Mouse (Mus musculus) heart, postnatal 4 days (tissue): Measurements from ENCODE around the gene Cers4. TPM values are rescaled to one million over a fixed set of nuclear protein-coding genes. Genes with fewer than 3 reads are reported as not detected.

Experiments
- DNase-seq: peaks from one replicate; pipeline ENCODE4 v3.0.0; 2021
- total RNA-seq, 2 experiments: library from RNA; stranded (reverse); gene quantifications; 2 replicates each; pipeline ENCODE4 v1.2.3; 2021

The Cers4 gene
- 10 to 100 TPM; 59.9 to 65.8 TPM for total RNA-seq

- DNase-seq, result peak; percentile 89
Measured at GRCm38 (mm10) chr8:4492851-4493685, at the start of gene Cers4. Gene Cers4, plus strand, starts transcription at chr8:4493026.

- DNase-seq, result no peak
Measured at GRCm38 (mm10) chr8:4458165-4458564, 34.7 kb upstream of the Cers4 start.

GRCm38 (mm10) chr8:4463061-4463460 is 29.8 kb upstream of the Cers4 start:
- DNase-seq, result no peak

- DNase-seq, result no peak
Measured at GRCm38 (mm10) chr8:4474419-4475187, 18.2 kb upstream of the Cers4 start.

GRCm38 (mm10) chr8:4481154-4481553 is 11.7 kb upstream of the Cers4 start:
- DNase-seq, result no peak

- no peak for DNase-seq
Measured at GRCm38 (mm10) chr8:4481586-4481985, 11.2 kb upstream of the Cers4 start.

GRCm38 (mm10) chr8:4482501-4482900 is 10.3 kb upstream of the Cers4 start:
- no peak for DNase-seq

- DNase-seq, result peak; percentile 20
Measured at GRCm38 (mm10) chr8:4483330-4483729, 9.5 kb upstream of the Cers4 start.

- DNase-seq, result peak; percentile 76
Measured at GRCm38 (mm10) chr8:4493686-4494440, 1.0 kb downstream of the Cers4 start.

- DNase-seq, result no peak
Measured at GRCm38 (mm10) chr8:4495976-4496375, 3.1 kb downstream of the Cers4 start.

GRCm38 (mm10) chr8:4497610-4498009 is 4.8 kb downstream of the Cers4 start:
- DNase-seq, result no peak

- DNase-seq, result no peak
Measured at GRCm38 (mm10) chr8:4505364-4505763, 12.5 kb downstream of the Cers4 start.

- no peak for DNase-seq
Measured at GRCm38 (mm10) chr8:4507527-4507926, 14.7 kb downstream of the Cers4 start.

GRCm38 (mm10) chr8:4510824-4511223 is 18.0 kb downstream of the Cers4 start:
- no peak for DNase-seq

- no peak for DNase-seq
Measured at GRCm38 (mm10) chr8:4511429-4512115, 18.7 kb downstream of the Cers4 start.

GRCm38 (mm10) chr8:4512116-4512495 is 19.3 kb downstream of the Cers4 start:
- peak; percentile 82 for DNase-seq

GRCm38 (mm10) chr8:4516162-4516561 is 23.3 kb downstream of the Cers4 start:
- peak; percentile 63 for DNase-seq

GRCm38 (mm10) chr8:4521472-4521871 is 28.6 kb downstream of the Cers4 start:
- DNase-seq, result no peak

GRCm38 (mm10) chr8:4523525-4523924 is 30.7 kb downstream of the Cers4 start:
- DNase-seq, result no peak
